Mouse (Mus musculus) bone marrow, adult 2 months (tissue): ENCODE measurements around the gene Zer1.

Experiments used
- CTCF ChIP-seq: fragments of 200-500 bp; IDR thresholded peaks from 2 replicates; pipeline ENCODE4 v1.5.1; 2011; ENCODE audit warnings: low read length, control low read depth; ENCODE audit not compliant: control insufficient read depth, insufficient read depth
- POLR2A ChIP-seq: fragments of 200-500 bp; IDR thresholded peaks from 2 replicates; pipeline ENCODE4 v1.6.1; 2011; ENCODE audit warnings: low read depth, mild to moderate bottlenecking, control low read depth, low read length, borderline replicate concordance; ENCODE audit not compliant: control insufficient read depth

- TF ChIP-seq POLR2A = no peak
- peak; percentile 86 for TF ChIP-seq CTCF
Observed at GRCm38 (mm10) chr2:30106364-30106763, 18.0 kb downstream of the Zer1 start.
